Mouse (Mus musculus) stomach, postnatal 0 days (tissue): Measurements from ENCODE around the gene Dhrs7.

Source experiments
- CTCF ChIP-seq: IDR thresholded peaks from 2 replicates; pipeline ENCODE4 v1.5.1; 2016; ENCODE audit warnings: antibody characterized with exemption, low read depth, mild to moderate bottlenecking, moderate library complexity
- EP300 ChIP-seq: optimal IDR thresholded peaks from 2 replicates; pipeline ENCODE3; 2016; ENCODE audit warnings: antibody characterized with exemption

DNA sequence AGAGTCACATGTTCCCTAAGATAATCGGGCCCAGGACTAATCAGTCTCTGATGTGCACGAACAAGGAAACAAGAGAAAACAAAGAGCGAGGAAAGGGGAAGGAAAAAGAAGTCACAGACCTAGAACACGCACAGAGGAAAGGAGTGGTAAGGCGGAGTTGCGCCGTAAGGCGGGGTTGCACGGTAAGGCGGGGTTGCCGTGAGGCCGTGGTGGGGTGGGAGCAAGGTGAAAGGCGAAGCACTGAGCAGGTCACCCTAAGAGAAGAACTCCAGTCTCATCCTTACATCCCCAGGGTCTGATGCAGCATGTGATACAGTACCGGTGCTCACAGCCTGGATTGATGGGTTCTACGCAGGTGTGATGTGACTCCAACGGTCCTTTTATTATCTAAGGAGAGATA is 8.9 kb downstream of the Dhrs7 start:
- no peak for TF ChIP-seq CTCF
- no peak for TF ChIP-seq EP300
